8 mouse cellular contexts compared by ENCODE assay signal in the genomic region with DNA sequence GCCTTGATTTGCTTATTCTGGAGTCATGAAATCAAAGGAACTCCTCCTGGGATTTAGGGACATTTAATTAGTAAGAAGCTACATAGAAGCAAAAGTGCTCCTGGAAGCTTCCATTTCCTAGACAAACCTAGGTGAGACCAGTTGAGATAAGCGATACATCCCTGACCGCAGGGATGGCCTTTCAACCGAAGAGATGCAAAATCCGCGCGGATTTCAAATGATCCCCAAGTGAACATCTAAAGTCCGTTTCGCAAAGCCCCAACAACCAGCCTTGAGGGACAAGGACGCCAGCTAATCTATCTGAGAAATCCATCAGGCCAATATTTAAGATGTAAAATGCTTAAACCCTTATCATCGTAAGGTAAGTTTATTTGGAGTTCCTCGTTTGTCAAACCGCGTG. TPM values are rescaled to one million over a fixed set of nuclear protein-coding genes. Genes with fewer than 3 reads are reported as not detected.
A peak's percentile ranks its signal among the peaks of the same experiment; 100 is the strongest.
DNase-seq lines count a peak whose midpoint lies in the region; ATAC-seq and TF ChIP-seq lines count a peak whose summit lies in the region.

No protein-coding gene starts in this region.

- H3K4me3 ChIP-seq in C2C12 (ENCODE audit: insufficient read depth, poor library complexity, severe bottlenecking): peak overlapping the region; percentile 50
- peak overlapping the region; percentile 87 for H3K4me3 ChIP-seq in embryonic fibroblast, embryonic 13.5 days (ENCODE audit: insufficient read depth, low read length)
- peak overlapping the region; percentile 78 for H3K4me3 ChIP-seq in kidney, embryonic 16.5 days (ENCODE audit: low read length)
- peak overlapping the region; percentile 46 for H3K4me3 ChIP-seq in midbrain, embryonic 14.5 days (replicated peaks; ENCODE audit: low read depth, low read length)

- no peak for ATAC-seq in kidney, embryonic 16.5 days (ENCODE audit: low FRiP score, low TSS enrichment)
- ATAC-seq in midbrain, embryonic 14.5 days (ENCODE audit: low FRiP score, low TSS enrichment): no peak

- peak; percentile 46 for DNase-seq in embryo, embryonic 10.5 days (ENCODE audit: low spot score)
- DNase-seq in embryo, embryonic 9.5 days (ENCODE audit: extremely low spot score): no peak
- DNase-seq in midbrain, embryonic 14.5 days: peak; percentile 61
- DNase-seq in frontal cortex, postnatal 10 days (ENCODE audit: low spot score in 2 of 2): no peak
- DNase-seq in left cerebral cortex, postnatal 14 days (ENCODE audit: low spot score in 2 of 2): no peak

- intact Hi-C loops in left cerebral cortex, postnatal 14 days (cut with DNase I): no loop called here

- no peaks in the 10 kb centered on the region for H3K4me1 ChIP-seq in embryonic fibroblast, embryonic 13.5 days (ENCODE audit: control insufficient read depth, insufficient read depth, low read length)
- 0 out of 2 replicates have a peak, but pooled peaks cover 2% of the 10 kb centered on the region for H3K4me1 ChIP-seq in kidney, embryonic 16.5 days (ENCODE audit: insufficient read depth, low read length)
- no peaks in the 10 kb centered on the region for H3K4me1 ChIP-seq in midbrain, embryonic 14.5 days (ENCODE audit: control insufficient read depth, insufficient read depth, low read length)

- no peaks in the 10 kb centered on the region for H3K27me3 ChIP-seq in C2C12 (ENCODE audit: control insufficient read depth, insufficient read depth, insufficient read length)
- H3K27me3 ChIP-seq in kidney, embryonic 16.5 days (ENCODE audit: insufficient read depth, low read length): no peaks in the 10 kb centered on the region
- no peaks in the 10 kb centered on the region for H3K27me3 ChIP-seq in midbrain, embryonic 14.5 days (ENCODE audit: control insufficient read depth, insufficient read depth, low read length)

- no peaks in the 10 kb centered on the region for H3K79me2 ChIP-seq in C2C12 (ENCODE audit: control insufficient read depth, insufficient read depth)

- no peak overlapping the region for H3K27ac ChIP-seq in embryonic fibroblast, embryonic 13.5 days (ENCODE audit: insufficient read depth, low read length)
- no peak overlapping the region for H3K27ac ChIP-seq in kidney, embryonic 16.5 days (ENCODE audit: low read length)
- no peak overlapping the region for H3K27ac ChIP-seq in midbrain, embryonic 14.5 days (replicated peaks; ENCODE audit: low read depth, low read length)

- TF ChIP-seq CTCF in C2C12 (IDR thresholded peaks at IDR 0.05; ENCODE audit: control insufficient read depth, insufficient read depth, insufficient read length): no peak
- TF ChIP-seq CTCF in embryonic fibroblast, embryonic 13.5 days (IDR thresholded peaks at IDR 0.05; ENCODE audit: borderline replicate concordance, insufficient read depth, low read length): no peak

- TF ChIP-seq POLR2A in embryonic fibroblast, embryonic 13.5 days (IDR thresholded peaks at IDR 0.05; ENCODE audit: low read depth, low read length): no peak

- peak overlapping the region; percentile 83 for H3ac ChIP-seq in C2C12 (ENCODE audit: control insufficient read depth, insufficient read length, low read depth)

- under 1% methylated on average over 13 of the region's 13 CpGs for WGBS in kidney, embryonic 16.5 days
- WGBS in midbrain, embryonic 14.5 days: under 1% methylated on average over 13 of the region's 13 CpGs

- H3K79me3 ChIP-seq in C2C12 (ENCODE audit: low read depth): no peaks in the 10 kb centered on the region

- peak overlapping the region; percentile 69 for H3K9ac ChIP-seq in kidney, embryonic 16.5 days (replicated peaks; ENCODE audit: low read length)
- peak overlapping the region; percentile 43 for H3K9ac ChIP-seq in midbrain, embryonic 14.5 days (replicated peaks; ENCODE audit: low read length)

- H3K9me3 ChIP-seq in kidney, embryonic 16.5 days (ENCODE audit: low read length): no peaks in the 10 kb centered on the region
- no peaks in the 10 kb centered on the region for H3K9me3 ChIP-seq in midbrain, embryonic 14.5 days (ENCODE audit: control insufficient read depth, low read length)

- peak overlapping the region; percentile 86 for H3K4me2 ChIP-seq in kidney, embryonic 16.5 days (replicated peaks; ENCODE audit: low read depth, low read length)
- H3K4me2 ChIP-seq in midbrain, embryonic 14.5 days (ENCODE audit: low read length): peak overlapping the region; percentile 74

- peaks cover 2% of the 10 kb centered on the region for H3K36me3 ChIP-seq in C2C12 (ENCODE audit: control insufficient read depth, insufficient read depth)
- no peaks in the 10 kb centered on the region for H3K36me3 ChIP-seq in kidney, embryonic 16.5 days (ENCODE audit: insufficient read depth, low read length)
- H3K36me3 ChIP-seq in midbrain, embryonic 14.5 days (ENCODE audit: control insufficient read depth, insufficient read depth, low read length): no peaks in the 10 kb centered on the region

TF ChIP-seq in C2C12, 6 proteins besides CTCF, POLR2A, EP300 and RAD21:
- TF ChIP-seq MAX (IDR thresholded peaks at IDR 0.05) (no peak), USF1 (IDR thresholded peaks at IDR 0.05; ENCODE audit: low read depth) (no peak), FOSL1 (IDR thresholded peaks at IDR 0.05; ENCODE audit: insufficient read depth, low read length, poor library complexity, severe bottlenecking) (no peak), MYOG (IDR thresholded peaks at IDR 0.05; ENCODE audit: control insufficient read depth, extremely low read depth, insufficient read length) (no peak), CEBPB (IDR thresholded peaks at IDR 0.05; ENCODE audit: low read depth) (no peak)

RNA-seq across cellular contexts. Expression of a gene that starts 0.8 kb away (rescaled TPM):
- 14.9 TPM for polyA plus RNA-seq in C2C12 (2012; fragmentation: generic; extraction: Trizol)
- polyA plus RNA-seq in embryonic fibroblast, embryonic 13.5 days (2011; ENCODE audit: insufficient read length, low read depth, missing spikeins): 8.0 and 8.9 TPM in 2 replicates
- 14.3 and 16.1 TPM in 2 replicates for polyA plus RNA-seq in kidney, embryonic 16.5 days (2015; fragmentation: Nextera tagmentation; extraction: Ambion mirVana)
- 6.8 and 8.3 TPM in 2 replicates for polyA plus RNA-seq in midbrain, embryonic 14.5 days (2014; fragmentation: Nextera tagmentation; extraction: Ambion mirVana)
- 1 to 10 TPM; 3.2 to 7.1 TPM for total RNA-seq in left cerebral cortex, postnatal 14 days (2021)

RNA-seq across cellular contexts. Expression of a gene that starts 53.3 kb away (rescaled TPM):
- not detected for polyA plus RNA-seq in C2C12 (2012; fragmentation: generic; extraction: Trizol)
- not detected in 2 replicates for polyA plus RNA-seq in embryonic fibroblast, embryonic 13.5 days (2011; ENCODE audit: insufficient read length, low read depth, missing spikeins)
- polyA plus RNA-seq in kidney, embryonic 16.5 days (2015; fragmentation: Nextera tagmentation; extraction: Ambion mirVana): 0.90 and 1.2 TPM in 2 replicates
- polyA plus RNA-seq in midbrain, embryonic 14.5 days (2014; fragmentation: Nextera tagmentation; extraction: Ambion mirVana): 0.14 and 0.30 TPM in 2 replicates
- total RNA-seq in left cerebral cortex, postnatal 14 days (2021): 10 to 100 TPM; 11.0 to 17.4 TPM

Comparison
In these comparisons a context has a peak if more than half of its experiments do, and no peak if none do; other contexts are left out.
1. DNase-seq: peak in embryo, embryonic 10.5 days (single experiment) and midbrain, embryonic 14.5 days (single experiment); none in embryo, embryonic 9.5 days (single experiment), frontal cortex, postnatal 10 days (0 of 2) and left cerebral cortex, postnatal 14 days (0 of 2).
2. Peak in every context shown above with its lines, with median percentiles within 50 percentile points of each other: H3K4me3 ChIP-seq.